Mouse (Mus musculus) adrenal gland, postnatal 14 days (tissue): ENCODE data around the gene Bace1. TPM values are rescaled to one million over a fixed set of nuclear protein-coding genes. Genes with fewer than 3 reads are reported as not detected.
"Not testable (repeated sequence)": the region's sequence is repeated elsewhere in the genome, so short reads cannot be mapped to it uniquely, and the experiment has no call there.

ENCODE experiments used
- DNase-seq: peaks from one replicate; pipeline ENCODE4 v3.0.0; 2021; ENCODE audit warnings: mixed read lengths
- total RNA-seq: library from RNA; stranded (reverse); gene quantifications from 2 replicates; pipeline ENCODE4 v1.2.3, GENCODE M21; 2021

The Bace1 gene
- total RNA-seq, 1 experiment from 2014 or later = 25.6 TPM

DNA sequence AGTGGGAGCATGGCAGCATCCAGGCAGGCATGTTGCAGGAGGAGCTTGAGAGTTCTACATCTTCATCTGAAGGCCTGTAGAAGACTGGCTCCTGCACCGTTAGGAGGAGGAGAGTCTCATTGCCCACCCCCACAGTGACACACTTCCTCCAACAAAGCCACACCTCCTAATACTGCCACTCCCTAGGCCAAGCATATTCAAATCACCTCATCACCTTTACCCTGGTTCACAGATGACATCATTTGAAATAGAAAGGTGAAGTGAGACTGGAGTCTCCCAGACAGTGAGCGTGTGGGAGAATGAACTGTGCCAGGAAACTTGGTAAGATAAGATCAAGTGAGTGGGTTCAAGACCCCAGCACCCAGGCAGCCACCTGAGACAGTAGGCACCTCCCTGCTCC lies 4.9 kb upstream of the Bace1 start:
- no peak for DNase-seq

DNA sequence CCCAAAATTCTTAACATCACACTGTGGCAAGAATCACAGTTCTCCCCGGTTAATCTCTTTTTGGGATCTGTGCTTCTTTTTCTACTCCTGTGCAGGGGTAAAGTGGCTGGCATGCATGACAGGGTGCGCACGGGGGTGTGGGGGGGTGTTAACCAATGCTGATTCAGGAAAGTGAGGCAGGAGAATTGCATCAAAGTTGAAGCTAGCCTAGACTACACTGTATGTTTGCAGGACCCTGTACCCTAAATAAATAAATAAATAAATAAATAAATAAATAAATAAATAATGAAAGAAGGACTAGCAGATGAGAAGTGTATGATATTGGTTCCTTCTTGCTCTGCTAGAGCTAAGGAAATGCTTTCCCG lies 329 bp upstream of the Bace1 start:
- no peak for DNase-seq

DNA sequence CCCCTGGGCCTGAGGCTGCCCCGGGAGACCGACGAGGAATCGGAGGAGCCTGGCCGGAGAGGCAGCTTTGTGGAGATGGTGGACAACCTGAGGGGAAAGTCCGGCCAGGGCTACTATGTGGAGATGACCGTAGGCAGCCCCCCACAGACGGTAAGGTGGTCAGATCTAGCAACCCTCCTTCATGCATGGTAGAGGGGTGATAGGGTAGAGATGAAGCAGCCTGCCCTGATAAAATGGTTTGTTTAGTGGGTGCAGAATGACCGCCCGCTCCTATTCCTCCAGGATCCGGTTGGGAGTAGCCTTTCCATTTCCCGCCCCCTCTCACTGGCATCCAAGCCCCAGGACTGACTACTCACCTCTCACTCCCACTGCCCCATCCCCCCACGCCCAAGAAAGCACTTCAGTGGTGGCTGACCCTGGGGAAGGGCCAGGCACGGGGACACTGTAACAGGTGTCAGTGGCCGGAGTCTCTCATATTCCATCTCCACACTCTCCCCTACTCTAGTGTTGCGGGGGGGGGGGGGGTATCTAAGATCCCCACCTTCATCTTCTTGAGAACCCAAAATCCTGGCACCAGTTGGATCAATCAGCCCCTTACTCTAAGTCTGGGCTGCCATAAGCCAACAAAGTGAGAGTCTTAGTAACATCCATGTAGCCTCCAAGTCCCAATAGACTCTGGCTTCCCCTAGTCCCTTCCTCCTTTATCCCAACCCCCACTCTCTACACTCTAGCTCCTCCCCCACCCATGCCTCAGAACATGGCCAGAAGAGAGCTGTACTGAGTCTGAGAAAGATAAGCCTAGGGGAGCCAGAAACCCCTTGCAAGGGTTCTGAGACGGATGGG lies 980 bp downstream of the Bace1 start:
- peak; percentile 44 for DNase-seq

GRCm38 (mm10) chr9:45839982-45840300 lies 1.6 kb downstream of the Bace1 start:
- no peak for DNase-seq

DNA sequence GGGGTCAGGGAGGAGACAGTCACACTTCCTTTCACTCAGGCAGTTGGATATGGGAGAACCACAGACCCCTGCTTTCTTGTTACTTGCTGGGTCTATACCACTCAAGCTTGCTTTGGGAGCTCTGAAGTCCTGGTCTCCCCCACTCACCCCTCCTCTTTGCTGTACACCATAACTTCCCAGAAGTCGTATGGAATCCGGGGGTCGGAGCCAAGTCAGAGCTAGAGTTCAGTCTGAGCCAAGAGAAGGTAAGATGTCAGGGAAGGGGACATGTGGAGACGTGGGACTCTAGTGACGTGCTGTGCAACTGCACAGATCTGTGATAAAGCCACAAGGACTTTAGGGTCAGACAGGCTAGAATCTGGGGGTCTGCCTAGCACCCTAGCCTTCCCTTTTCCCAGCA lies 2.0 kb downstream of the Bace1 start:
- DNase-seq = no peak

- DNase-seq = no peak
Measured at GRCm38 (mm10) chr9:45841458-45841857, 3.1 kb downstream of the Bace1 start.

DNA sequence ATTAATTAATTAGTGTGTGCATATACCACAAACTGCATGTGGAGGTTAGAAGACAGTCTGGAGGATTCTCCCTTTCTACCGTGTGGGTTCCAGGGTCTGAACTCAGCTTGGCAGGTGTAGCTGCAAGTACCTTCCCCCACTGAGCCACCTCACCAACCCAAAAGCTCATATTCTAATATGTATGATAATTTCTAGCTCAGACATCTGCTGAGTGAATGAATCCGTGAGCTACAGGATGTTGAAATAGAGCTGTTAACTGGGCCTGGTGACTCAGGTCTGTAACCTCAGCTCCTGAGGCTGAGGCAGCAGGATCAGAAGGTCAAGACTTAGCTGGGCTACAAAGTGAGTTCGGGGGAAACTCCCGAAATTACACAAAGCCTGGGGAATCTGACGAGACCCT lies 4.6 kb downstream of the Bace1 start:
- DNase-seq = no peak

DNA sequence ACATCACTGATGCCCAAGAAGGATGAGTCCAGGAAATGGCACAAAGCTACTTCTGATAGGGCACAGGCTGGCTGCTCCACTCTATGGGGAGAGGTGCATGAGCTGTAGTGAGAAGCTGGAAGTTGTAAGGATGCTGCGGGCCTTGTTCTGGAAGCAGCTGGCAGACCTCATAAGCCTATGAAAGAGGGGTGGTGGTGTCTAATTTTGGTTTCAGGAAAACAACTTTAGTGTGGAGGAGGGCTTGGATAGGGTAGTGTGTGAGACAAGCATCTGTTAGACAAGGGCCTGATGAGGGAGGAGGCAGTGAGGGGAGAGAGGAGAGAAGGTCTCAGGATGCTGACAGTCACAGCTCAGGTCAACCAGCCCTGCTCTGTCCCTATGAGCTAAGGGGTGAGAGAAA lies 5.4 kb downstream of the Bace1 start:
- no peak for DNase-seq

DNA sequence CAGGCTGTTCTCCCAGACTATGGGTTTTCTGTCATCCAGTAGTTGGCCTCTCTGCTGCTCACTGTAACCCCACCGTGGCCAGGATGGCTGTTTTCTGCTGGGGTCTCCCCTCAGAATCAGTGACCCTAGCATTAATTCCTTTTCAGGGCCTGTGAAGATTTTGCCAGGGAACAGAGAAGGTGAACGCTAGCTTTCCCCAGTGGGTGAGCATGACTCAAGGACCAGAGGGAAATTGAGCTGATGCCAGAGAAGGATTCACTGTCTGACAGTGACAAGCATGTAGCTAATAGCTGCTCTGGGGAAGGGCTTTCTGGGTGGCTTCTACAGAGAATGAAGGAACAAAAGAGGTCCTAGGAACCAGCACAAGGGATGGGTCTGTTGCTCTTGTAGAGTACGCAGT lies 7.2 kb downstream of the Bace1 start:
- peak; percentile 32 for DNase-seq

DNA sequence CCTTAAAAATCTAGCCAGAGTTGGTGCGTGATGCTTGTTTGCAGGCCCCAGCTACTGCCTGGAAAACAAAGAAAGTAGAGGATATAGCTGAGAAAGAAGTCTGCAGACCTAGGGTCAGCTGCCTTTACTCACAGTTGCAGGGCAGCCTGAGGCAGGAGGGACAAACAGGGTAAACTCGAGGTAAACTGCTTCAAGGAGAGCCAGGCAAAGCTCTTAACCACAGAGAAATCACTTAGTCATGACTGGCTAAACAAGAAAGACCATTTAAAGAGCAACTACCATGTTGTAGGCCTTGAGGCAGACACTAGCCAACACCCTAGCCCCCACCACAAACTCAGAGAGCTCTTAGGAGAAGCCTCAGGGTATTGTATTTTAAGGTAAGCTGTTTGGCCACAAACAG lies 7.8 kb downstream of the Bace1 start:
- not testable (repeated sequence) for DNase-seq

DNA sequence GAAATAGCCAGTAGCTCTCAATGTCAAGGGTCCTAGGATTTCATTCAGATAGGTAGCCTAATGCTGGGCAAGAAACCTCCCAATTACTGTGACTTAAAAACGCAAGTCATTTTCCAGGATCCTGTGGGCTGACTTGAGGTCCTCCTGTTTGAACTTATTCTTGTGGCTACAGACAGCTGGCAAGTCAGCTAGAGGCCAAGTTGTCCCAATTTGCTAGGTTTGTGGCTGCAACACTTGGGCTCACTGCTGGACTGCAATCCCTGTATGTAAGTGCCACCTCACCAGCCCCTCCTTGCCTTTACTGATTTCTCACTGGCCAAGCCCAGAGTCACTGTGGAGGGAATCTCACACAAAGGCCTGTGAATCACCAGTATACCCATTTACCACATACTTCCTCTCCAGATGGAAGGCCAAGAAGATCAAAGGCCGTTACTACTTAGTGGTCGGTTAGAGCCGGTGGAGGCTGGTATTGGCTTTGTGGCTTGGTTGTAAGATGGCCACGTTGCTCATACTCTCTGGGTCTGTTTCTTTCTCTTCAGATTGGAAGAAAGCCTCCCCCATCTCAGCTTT lies 8.6 kb downstream of the Bace1 start:
- no peak for DNase-seq

- peak; percentile 51 for DNase-seq
Measured at GRCm38 (mm10) chr9:45849528-45850408, 11.4 kb downstream of the Bace1 start.

DNA sequence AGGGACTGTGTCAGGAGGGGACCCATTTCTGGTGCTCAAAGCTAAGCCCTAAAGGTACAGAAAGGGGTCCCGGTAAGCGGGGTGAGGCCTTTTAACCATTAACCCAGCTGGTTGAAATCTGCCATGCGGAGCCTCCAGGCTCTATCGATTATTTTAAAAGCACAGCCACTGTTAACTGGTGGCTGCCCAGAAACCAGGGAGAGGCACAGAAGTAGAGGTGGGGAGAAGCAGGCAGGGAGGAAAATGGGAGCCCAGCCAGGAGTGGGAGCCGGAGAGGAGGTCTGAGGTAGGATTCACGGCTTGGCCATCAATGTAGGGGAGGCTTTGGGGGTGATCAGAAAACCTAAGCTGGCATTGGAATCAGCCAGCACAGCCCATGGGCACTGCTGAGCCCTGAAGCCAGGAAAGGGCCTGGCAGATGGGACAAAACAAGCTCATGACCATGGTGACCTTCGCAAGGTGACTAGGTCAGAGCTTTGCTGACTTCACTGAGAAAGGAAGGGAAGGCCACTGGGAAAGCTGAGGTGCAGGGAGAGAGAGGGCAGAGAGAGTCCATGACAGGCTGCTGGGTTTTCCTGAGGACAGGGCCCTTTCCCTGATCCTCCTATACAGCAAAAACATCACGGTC lies 12.3 kb downstream of the Bace1 start:
- DNase-seq = peak; percentile 43

- no peak for DNase-seq
Measured at GRCm38 (mm10) chr9:45851330-45851729, 12.9 kb downstream of the Bace1 start.

GRCm38 (mm10) chr9:45851776-45852175 lies 13.4 kb downstream of the Bace1 start:
- DNase-seq = no peak

DNA sequence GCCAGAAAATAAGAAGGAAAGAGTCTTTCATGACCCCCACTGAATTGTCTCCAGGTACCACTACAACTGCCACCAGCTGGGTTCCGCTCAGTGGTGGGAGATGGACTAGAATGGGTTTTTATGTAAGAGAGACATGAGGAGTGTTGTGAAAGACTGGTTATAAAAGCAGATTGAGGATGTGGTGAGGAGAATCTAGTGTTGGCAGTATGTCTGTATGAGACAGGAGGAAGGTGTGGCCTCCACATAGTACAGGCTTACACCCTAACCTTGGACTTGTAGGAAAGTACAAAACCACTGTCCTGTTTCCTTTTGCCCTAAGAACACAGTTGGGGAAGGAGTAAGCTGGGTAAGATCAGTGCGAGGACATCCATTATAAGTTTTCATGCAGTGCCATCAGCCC lies 15.3 kb downstream of the Bace1 start:
- no peak for DNase-seq

GRCm38 (mm10) chr9:45854136-45854535 lies 15.8 kb downstream of the Bace1 start:
- no peak for DNase-seq

GRCm38 (mm10) chr9:45859364-45859763 lies 21.0 kb downstream of the Bace1 start:
- DNase-seq = no peak

DNA sequence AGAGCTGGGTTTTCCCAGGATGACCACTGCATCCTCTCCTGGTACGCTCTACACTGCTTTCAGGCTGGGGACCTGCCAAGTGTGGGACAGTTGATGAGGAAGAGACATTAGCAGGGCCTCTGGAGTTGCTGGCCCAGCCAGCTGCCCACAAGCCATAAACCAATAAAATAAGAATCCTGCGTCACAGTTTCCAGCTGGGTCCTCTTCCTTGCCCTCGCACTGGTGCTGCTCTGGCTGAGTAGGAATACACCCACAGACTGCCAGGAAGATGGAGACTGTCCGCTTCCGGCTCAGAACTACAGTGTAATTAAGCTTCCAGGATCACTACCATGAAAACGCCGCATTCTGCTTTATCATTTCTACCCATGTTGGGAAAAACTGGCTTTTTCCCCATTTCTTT lies 23.4 kb downstream of the Bace1 start:
- DNase-seq = no peak

DNA sequence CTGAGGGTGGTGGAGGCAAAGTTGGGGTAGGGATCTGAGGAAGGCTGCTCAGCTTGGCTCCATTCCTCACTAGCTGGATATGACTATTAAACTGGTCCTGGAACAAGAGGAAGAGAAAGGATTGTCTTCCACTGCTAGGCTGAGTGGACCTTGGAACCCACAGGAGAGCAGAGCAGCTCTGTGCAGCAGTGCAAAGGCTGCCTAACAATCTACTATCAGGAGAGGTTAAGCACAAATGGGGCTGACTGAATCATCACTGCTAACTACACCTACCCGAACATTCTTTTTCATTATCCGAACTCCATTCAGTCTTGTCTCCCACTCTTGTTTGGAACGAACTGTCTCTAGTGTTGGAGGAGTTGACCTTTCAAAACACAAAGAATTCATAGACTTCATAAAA lies 30.8 kb downstream of the Bace1 start:
- no peak for DNase-seq

DNA sequence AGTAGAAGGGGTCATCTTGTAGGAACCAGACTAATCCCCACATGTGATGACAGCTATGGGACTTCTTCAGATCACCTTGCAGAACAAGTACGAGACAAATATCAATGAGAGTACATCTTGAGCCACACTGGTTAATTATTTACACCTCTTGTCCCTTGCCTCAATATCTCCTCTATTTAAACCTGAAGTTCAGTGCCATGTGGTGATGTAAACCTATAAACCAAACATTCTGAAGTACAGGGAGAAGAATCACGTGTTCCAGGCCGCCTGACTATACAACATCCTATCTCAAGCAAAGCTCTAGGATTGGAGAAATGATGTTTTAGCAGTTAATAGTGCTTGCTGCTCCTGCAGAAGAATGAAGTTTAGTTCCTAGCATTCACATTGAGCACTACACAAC lies 31.9 kb downstream of the Bace1 start:
- DNase-seq = no peak

- peak; percentile 31 for DNase-seq
Measured at GRCm38 (mm10) chr9:45877928-45878327, 39.5 kb downstream of the Bace1 start.

DNA sequence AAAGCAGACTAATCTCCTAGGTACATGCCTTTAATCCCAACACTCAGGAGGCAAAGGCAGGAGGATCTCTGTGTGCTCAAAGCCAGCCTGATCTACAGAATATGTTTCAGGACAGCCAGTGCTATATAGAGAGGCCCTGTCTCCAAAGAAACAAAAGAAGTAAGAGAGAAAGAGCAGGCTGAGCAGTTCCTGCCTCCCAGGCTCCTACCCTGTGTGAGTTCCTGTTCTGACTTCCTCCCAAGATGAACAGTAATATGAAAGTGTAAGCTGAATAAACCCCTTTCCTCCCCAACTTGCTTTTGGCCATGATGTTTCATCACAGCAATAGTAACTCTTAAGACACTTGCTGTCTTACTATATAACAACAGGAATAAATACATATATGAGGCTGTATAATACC lies 55.3 kb downstream of the Bace1 start:
- DNase-seq = no peak
